Mouse (Mus musculus): ENCODE results near the gene Nxn. TPM values are rescaled to one million over a fixed set of nuclear protein-coding genes. Genes with fewer than 3 reads are reported as not detected.

Nxn gene
- 36.4 and 38.7 TPM in 2 replicates for polyA plus RNA-seq (2015; fragmentation: Nextera tagmentation; extraction: Ambion mirVana)

GRCm38 (mm10) chr11:76398798-76399586, at the start of gene Nxn:
Gene Nxn, minus strand, starts transcription at chr11:76399140.
- Histone ChIP-seq H3K27me3 (no peaks in the 10 kb centered on the region), H3K4me2 (peak within 1 kb of the TSS; percentile 92), H3K9me3 (no peaks in the 10 kb centered on the region), H3K4me1 (replicated peaks) (peaks cover 41% of the 10 kb centered on the region), H3K36me3 (no peaks in the 10 kb centered on the region), H3K9ac (peak within 1 kb of the TSS; percentile 85), H3K27ac (replicated peaks) (peak within 1 kb of the TSS; percentile 89), H3K4me3 (peak within 1 kb of the TSS; percentile 76)
- under 1% methylated on average over 65 of the region's 70 CpGs for WGBS
- peak; percentile 92 for ATAC-seq (ENCODE audit: low read depth)

DNA sequence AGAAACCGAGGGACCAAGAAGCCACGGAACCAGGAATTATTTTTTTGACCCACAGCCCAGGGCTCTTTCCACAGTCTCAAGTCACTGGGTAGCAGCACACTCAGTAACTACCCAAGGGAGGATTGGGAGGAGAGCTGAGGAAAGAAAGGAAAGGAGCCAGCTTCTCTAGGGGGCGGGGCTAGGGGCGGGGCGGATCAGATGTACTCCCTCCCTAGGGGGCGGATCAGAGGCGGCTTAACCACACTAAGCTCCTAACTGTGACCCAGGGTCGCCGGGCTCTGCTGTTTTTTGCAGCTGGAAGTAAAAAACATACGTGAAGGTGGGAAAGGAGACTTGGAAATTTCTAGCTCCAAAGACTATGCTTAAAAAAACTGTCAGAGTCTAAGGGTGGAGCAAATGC, 47.3 kb upstream of the Nxn start:
- H3K4me2 ChIP-seq = no peak overlapping the region
- no peaks in the 10 kb centered on the region for H3K27me3 ChIP-seq
- peaks cover 76% of the 10 kb centered on the region for H3K4me1 ChIP-seq (replicated peaks)
- 2% methylated on average over 10 of the region's 10 CpGs for WGBS
- 0 out of 2 replicates have a peak overlapping the region, but pooled peaks have one; percentile 18 for H3K27ac ChIP-seq (replicated peaks)
- no peak overlapping the region for H3K4me3 ChIP-seq
- H3K9me3 ChIP-seq = no peaks in the 10 kb centered on the region
- ATAC-seq (ENCODE audit: low read depth) = no peak
- peaks cover 62% of the 10 kb centered on the region for H3K36me3 ChIP-seq
- H3K9ac ChIP-seq = no peak overlapping the region

DNA sequence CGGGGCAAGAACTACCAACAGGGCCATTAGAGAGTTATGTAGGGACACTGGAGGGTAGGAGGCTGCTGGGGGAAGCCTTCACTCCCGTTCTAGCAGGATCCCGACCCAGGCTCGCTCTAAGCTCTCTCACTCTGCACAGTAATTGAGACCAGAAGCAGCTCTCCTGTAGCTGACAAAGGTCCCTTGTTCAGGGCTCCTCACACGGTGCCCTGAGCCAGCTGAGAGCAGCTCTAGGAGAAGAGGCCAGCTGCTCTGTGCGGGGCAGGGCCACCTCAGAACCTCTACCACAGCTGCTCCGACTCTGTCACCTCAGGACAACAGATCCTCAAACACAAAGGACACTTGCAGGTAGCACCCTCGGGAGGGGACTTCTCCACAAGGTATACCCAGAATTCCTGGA, 46.5 kb upstream of the Nxn start:
- no peak overlapping the region for H3K4me3 ChIP-seq
- peaks cover 76% of the 10 kb centered on the region for H3K4me1 ChIP-seq (replicated peaks)
- ATAC-seq (ENCODE audit: low read depth) = no peak
- no peaks in the 10 kb centered on the region for H3K9me3 ChIP-seq
- H3K27me3 ChIP-seq = no peaks in the 10 kb centered on the region
- H3K9ac ChIP-seq = no peak overlapping the region
- H3K27ac ChIP-seq (replicated peaks) = no peak overlapping the region
- WGBS = 34% methylated on average over 8 of the region's 8 CpGs
- H3K4me2 ChIP-seq = no peak overlapping the region
- H3K36me3 ChIP-seq = peaks cover 62% of the 10 kb centered on the region

DNA sequence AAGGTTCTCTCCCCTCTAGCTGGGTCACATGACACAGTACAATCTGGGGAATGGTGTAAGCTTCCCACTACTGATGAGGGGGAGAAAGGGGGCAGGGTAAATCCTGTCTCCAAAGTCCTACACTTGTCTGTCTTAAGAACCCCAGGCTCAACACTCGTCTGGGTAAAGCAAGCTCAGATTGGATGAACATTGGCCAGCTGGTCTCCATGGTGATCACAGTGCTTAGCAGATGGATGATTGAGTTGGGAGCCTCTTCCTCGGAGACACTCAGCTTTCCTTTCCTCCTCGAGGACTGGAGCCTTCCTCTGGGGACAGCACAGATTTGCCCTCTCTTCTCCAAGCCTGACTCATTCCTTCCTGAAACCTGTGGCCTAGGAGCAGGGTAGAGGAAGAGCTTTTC, 40.7 kb upstream of the Nxn start:
- Histone ChIP-seq H3K9me3 (no peaks in the 10 kb centered on the region), H3K27ac (replicated peaks) (no peak overlapping the region), H3K9ac (no peak overlapping the region), H3K27me3 (no peaks in the 10 kb centered on the region), H3K4me1 (replicated peaks) (peaks cover 69% of the 10 kb centered on the region), H3K4me3 (no peak overlapping the region), H3K36me3 (peaks cover 50% of the 10 kb centered on the region), H3K4me2 (no peak overlapping the region)
- no peak for ATAC-seq (ENCODE audit: low read depth)
- 10% methylated on average over 3 of the region's 3 CpGs for WGBS

DNA sequence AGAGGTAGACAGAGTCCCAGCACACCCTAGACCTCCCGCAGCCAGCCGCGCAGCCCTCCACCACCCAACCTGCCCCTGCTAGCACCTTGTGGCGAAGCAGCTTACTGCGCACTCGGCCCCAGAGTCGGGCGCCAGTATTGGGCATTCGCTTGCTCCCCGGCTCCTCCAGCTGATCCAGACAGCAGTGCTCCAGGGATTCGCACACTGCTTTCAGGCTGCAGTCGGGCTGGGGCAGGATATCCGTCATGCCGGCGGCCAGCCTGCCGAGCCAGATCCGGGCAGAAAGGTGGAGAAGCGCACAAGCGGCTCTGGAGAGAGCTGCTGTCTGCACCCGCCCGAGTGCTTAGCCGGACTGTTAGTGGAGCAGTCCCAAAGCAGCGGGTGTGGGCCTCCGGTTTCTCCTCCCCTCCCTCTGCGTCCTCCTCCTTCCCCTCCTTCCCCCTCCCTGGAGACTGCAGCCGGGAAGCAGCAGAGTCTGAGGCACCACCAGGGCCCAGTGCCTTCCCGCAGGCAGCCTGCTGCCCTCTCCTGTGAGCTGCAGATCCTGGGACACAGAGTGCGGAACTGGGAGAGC, 38.0 kb upstream of the Nxn start:
- Histone ChIP-seq H3K36me3 (peaks cover 49% of the 10 kb centered on the region), H3K27ac (replicated peaks) (peak overlapping the region; percentile 76), H3K9me3 (no peaks in the 10 kb centered on the region), H3K9ac (peak overlapping the region; percentile 64), H3K4me3 (peak overlapping the region; percentile 33), H3K27me3 (no peaks in the 10 kb centered on the region), H3K4me1 (replicated peaks) (peaks cover 61% of the 10 kb centered on the region), H3K4me2 (peak overlapping the region; percentile 54)
- peak; percentile 58 for ATAC-seq (ENCODE audit: low read depth)
- 10% methylated on average over 28 of the region's 28 CpGs for WGBS

- Histone ChIP-seq H3K9ac (peak overlapping the region; percentile 22; the same call in 1 of the 2 replicates), H3K9me3 (no peaks in the 10 kb centered on the region), H3K27ac (replicated peaks) (0 out of 2 replicates have a peak overlapping the region, but pooled peaks have one; percentile 76), H3K36me3 (peaks cover 44% of the 10 kb centered on the region), H3K27me3 (no peaks in the 10 kb centered on the region), H3K4me3 (no peak overlapping the region), H3K4me1 (replicated peaks) (peaks cover 52% of the 10 kb centered on the region), H3K4me2 (peak overlapping the region; percentile 54)
- no peak for ATAC-seq (ENCODE audit: low read depth)
- 89% methylated on average over 5 of the region's 5 CpGs for WGBS
Observed at GRCm38 (mm10) chr11:76436009-76436408, 37.1 kb upstream of the Nxn start.

DNA sequence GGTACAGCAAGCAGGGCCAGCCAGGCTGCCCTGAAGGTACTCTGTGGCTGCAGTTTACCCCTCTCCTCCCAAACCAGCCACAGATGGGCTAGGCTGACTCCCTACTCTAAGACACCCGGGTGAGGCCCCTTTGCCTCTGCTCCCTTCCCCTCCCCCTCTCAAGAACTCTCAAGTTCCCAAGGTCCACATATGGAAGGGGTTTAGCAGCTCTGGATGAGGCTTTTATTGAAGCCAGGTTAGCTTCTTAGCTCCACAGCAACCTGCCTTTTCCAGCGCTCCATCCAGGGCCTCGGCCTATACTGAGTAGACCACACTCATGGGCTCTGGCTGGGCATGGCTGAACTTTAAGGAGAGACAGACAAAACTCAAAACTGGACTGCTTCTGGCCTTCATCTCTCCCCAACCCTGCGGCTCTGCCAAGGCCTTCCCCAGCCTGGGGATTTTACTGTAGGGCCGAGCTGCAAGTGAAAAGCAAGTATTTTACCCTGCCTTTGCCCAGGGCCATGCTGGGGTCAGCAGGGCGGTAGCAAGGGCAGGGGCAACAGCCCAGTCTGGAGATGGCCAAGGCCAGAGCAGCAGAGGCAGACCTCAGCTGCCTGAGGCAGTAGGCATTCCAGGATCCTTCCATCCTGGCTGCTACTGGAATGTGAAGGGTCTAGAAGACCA, 31.2 kb upstream of the Nxn start:
- Histone ChIP-seq H3K4me2 (no peak overlapping the region), H3K27ac (replicated peaks) (peak overlapping the region; percentile 46; the same call in 1 of the 2 replicates), H3K9me3 (no peaks in the 10 kb centered on the region), H3K9ac (0 out of 2 replicates have a peak overlapping the region, but pooled peaks have one; percentile 38), H3K27me3 (no peaks in the 10 kb centered on the region), H3K4me3 (no peak overlapping the region), H3K4me1 (replicated peaks) (peaks cover 15% of the 10 kb centered on the region), H3K36me3 (peaks cover 49% of the 10 kb centered on the region)
- 68% methylated on average over 6 of the region's 6 CpGs for WGBS
- no peak for ATAC-seq (ENCODE audit: low read depth)

GRCm38 (mm10) chr11:76429556-76429955, 30.6 kb upstream of the Nxn start:
- Histone ChIP-seq H3K36me3 (peaks cover 54% of the 10 kb centered on the region), H3K4me2 (no peak overlapping the region), H3K9ac (0 out of 2 replicates have a peak overlapping the region, but pooled peaks have one; percentile 38), H3K27ac (replicated peaks) (peak overlapping the region; percentile 34; the same call in 1 of the 2 replicates), H3K27me3 (no peaks in the 10 kb centered on the region), H3K4me1 (replicated peaks) (peaks cover 11% of the 10 kb centered on the region), H3K4me3 (no peak overlapping the region), H3K9me3 (no peaks in the 10 kb centered on the region)
- WGBS = 69% methylated on average over 7 of the region's 7 CpGs
- ATAC-seq (ENCODE audit: low read depth) = no peak

GRCm38 (mm10) chr11:76429046-76429445, 30.1 kb upstream of the Nxn start:
- Histone ChIP-seq H3K9me3 (no peaks in the 10 kb centered on the region), H3K4me2 (no peak overlapping the region), H3K4me3 (no peak overlapping the region), H3K27ac (replicated peaks) (0 out of 2 replicates have a peak overlapping the region, but pooled peaks have one; percentile 34), H3K36me3 (peaks cover 56% of the 10 kb centered on the region), H3K9ac (no peak overlapping the region), H3K27me3 (no peaks in the 10 kb centered on the region), H3K4me1 (replicated peaks) (peaks cover 11% of the 10 kb centered on the region)
- 76% methylated on average over 4 of the region's 4 CpGs for WGBS
- ATAC-seq (ENCODE audit: low read depth) = no peak

GRCm38 (mm10) chr11:76427781-76428180, 28.8 kb upstream of the Nxn start:
- Histone ChIP-seq H3K4me3 (no peak overlapping the region), H3K9ac (no peak overlapping the region), H3K4me2 (no peak overlapping the region), H3K27me3 (no peaks in the 10 kb centered on the region), H3K9me3 (no peaks in the 10 kb centered on the region), H3K4me1 (replicated peaks) (peaks cover 11% of the 10 kb centered on the region), H3K27ac (replicated peaks) (no peak overlapping the region), H3K36me3 (peaks cover 56% of the 10 kb centered on the region)
- WGBS = 66% methylated on average over 3 of the region's 3 CpGs
- ATAC-seq (ENCODE audit: low read depth) = no peak

GRCm38 (mm10) chr11:76425749-76426148, 26.8 kb upstream of the Nxn start:
- no peak overlapping the region for H3K27ac ChIP-seq (replicated peaks)
- 86% methylated on average over 6 of the region's 6 CpGs for WGBS
- ATAC-seq (ENCODE audit: low read depth) = no peak
- peaks cover 11% of the 10 kb centered on the region for H3K4me1 ChIP-seq (replicated peaks)
- no peaks in the 10 kb centered on the region for H3K9me3 ChIP-seq
- no peaks in the 10 kb centered on the region for H3K27me3 ChIP-seq
- no peak overlapping the region for H3K9ac ChIP-seq
- H3K36me3 ChIP-seq = peaks cover 65% of the 10 kb centered on the region
- no peak overlapping the region for H3K4me3 ChIP-seq
- no peak overlapping the region for H3K4me2 ChIP-seq

DNA sequence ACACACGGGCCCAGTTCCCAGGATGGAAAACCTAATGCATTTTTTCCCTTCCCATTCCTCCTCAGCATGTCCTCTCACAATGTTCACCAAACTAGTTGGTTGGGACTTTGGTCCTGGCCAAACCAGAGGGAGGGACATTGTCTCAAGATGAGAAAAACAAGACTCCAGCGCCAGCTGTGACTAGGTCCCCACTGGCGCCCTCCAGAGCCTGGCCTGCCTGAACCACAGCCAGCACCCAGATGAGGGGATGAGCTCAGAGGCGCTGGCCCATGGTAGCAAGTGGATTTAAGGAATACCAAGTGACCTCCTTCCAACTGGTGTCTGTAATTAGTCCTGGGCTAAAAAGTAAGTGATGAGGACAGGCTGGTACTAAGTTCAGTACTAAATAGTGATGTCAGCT, 22.0 kb upstream of the Nxn start:
- WGBS = 78% methylated on average over 4 of the region's 4 CpGs
- Histone ChIP-seq H3K9ac (no peak overlapping the region), H3K36me3 (peaks cover 97% of the 10 kb centered on the region), H3K27me3 (no peaks in the 10 kb centered on the region), H3K27ac (replicated peaks) (no peak overlapping the region), H3K4me3 (no peak overlapping the region), H3K4me1 (replicated peaks) (peaks cover 11% of the 10 kb centered on the region; the same call in 1 of the 2 replicates), H3K4me2 (no peak overlapping the region), H3K9me3 (no peaks in the 10 kb centered on the region)
- ATAC-seq (ENCODE audit: low read depth) = no peak
